Mouse (Mus musculus) stomach, adult 2 months (tissue): ENCODE results near the gene Fam120a. TPM values are rescaled to one million over a fixed set of nuclear protein-coding genes. Genes with fewer than 3 reads are reported as not detected.

ENCODE experiments used
- polyA plus RNA-seq: library from polyadenylated mRNA; depleted of rRNA; stranded (reverse); fragments of >200 nt; gene quantifications from 2 replicates; pipeline ENCODE4 v1.2.3, GENCODE M21; 2012; rRNA removed

Gene Fam120a
- 31.7 and 36.7 TPM in 2 replicates for polyA plus RNA-seq

GRCm38 (mm10) chr13:48967956-48968749, at the start of gene Fam120a:
Gene Fam120a (minus strand): TSS chr13:48968017.

GRCm38 (mm10) chr13:48870771-48871731, 96.8 kb downstream of the Fam120a start, which contains the start of gene Phf2:
Gene Phf2 (minus strand): TSS chr13:48871119.

Other genes with a start within 250 kb of the Fam120a start
- 5.6 and 6.1 TPM in 2 replicates for gene Phf2, start 96.9 kb downstream of the Fam120a start, polyA plus RNA-seq
- gene Wnk2, start 180.0 kb upstream of the Fam120a start, polyA plus RNA-seq: 13.7 and 14.0 TPM in 2 replicates
- gene Ninj1, start 219.5 kb upstream of the Fam120a start, polyA plus RNA-seq: 151 and 187 TPM in 2 replicates
- 154 and 247 TPM in 2 replicates for gene Card19, start 248.0 kb upstream of the Fam120a start, polyA plus RNA-seq